Mouse (Mus musculus): ENCODE data around the gene Crtac1.

Gene Crtac1

GRCm38 (mm10) chr19:42238341-42238715, 193.3 kb downstream of the Crtac1 start:
- DNase-seq (ENCODE audit: low read depth, low spot score) = no peak

GRCm38 (mm10) chr19:42237602-42238340, 193.8 kb downstream of the Crtac1 start:
- no peak for DNase-seq (ENCODE audit: low read depth, low spot score)

Data from retina, postnatal 7 days (tissue).